Mouse (Mus musculus) hematopoietic stem cell, adult 5-6 weeks (primary cell): ENCODE measurements around the gene C130032M10Rik. TPM values are rescaled to one million over a fixed set of nuclear protein-coding genes. Genes with fewer than 3 reads are reported as not detected.

Experiments
- ATAC-seq, 2 experiments: fragments of 125-278 bp in 1 of 2; replicated peaks in 1 of 2; 2 replicates each; pipeline ENCODE4 v1.8.0; 2016 to 2017; ENCODE audit warnings: inconsistent platforms in 2 of 2, mild to moderate bottlenecking in 2 of 2, moderate number of reproducible peaks in 2 of 2, low read depth in 1 of 2, moderate TSS enrichment in 1 of 2; ENCODE audit not compliant: low FRiP score in 2 of 2, poor library complexity in 2 of 2, severe bottlenecking in 2 of 2, insufficient read depth in 1 of 2, low TSS enrichment in 1 of 2
- total RNA-seq: library from RNA; stranded (forward); fragments of 172-1452, 232-1000 nt; gene quantifications from 2 replicates; pipeline ENCODE4 v1.2.3, GENCODE M21; 2017

Gene C130032M10Rik
- total RNA-seq, 1 experiment from 2014 or later: not detected

DNA sequence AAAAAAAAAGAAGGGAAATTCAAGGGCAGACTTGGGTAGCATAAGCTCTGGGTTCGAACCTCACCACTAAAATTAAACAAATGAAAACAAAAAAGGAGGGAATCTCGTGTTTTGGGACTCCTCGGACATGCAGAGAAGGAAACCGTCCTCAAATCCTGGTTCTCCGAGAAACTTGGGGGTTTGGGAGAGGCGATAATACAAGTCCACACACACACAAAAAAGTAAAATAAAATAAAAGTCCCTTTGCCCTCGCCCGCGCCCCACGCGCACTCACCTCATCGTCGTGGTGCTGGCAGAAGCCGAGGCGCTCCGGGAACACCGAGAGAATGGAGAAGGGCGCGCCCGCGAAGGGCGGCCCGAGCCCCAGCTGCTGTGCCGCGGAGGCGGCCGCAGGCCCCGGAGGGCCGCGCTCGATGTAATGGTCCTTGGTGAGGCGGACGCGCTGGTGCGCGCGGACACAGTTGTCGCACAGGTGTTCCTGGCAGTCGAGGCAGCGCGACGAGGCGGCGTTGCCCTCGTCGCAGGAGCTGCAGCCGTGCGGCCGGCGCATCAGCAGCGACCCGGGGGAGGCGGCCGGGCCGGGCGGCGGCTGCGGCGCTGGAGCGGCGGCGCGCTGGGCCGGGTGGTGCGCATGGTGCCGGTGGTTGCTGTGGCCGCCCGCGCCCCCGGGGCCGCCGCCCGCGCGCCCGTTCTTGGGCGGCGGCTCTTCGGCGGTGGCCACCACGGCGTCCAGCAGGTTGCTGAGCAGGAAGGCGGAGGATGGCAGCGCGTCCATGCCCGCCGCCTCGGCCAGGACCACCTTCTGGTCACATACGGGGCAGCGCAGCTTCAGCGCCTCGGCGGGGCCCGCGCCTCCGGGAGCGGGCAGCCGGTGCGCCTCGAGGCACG lies 46.8 kb downstream of the C130032M10Rik start:
- no peak for ATAC-seq

DNA sequence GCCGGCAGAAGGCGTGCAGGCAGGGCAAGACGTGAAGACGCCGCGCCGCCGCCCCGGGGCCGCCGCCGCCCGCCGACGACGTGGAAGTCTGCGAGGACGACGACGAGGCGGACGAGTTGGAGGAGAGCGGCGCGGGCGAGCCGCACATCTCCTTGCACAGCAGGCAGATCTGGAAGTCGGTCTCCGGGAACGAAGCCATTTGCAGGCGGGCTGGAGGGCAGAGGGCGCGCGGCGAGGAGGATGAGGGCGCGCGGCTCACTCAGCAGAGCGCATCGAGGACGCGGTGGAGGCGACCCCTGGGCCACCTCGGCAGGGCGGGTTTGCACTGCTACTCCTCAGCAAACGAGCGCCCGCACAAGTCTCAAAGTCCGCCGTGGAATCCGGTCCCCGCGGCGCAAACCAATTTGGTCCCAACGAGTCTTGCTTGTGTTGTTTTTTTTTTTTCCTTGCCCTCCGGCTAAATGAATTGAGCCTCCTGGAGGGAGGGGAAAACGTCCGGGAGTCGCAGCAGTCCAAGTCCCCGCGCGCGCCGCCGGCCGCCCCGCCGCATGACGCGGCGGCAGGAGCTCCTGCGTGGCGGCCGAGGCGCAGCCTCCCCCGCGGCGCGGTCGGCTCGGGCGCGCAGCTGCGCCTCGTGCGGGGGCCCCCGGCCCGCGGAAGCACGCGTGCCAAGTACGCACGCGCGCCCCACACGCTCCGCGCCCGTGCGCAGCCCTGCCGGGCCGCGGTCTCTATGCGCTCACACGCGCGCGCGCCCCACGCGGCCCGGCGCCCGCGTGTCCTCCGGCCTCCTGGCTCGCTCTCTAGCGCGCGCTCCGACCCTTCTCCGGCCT lies 47.6 kb downstream of the C130032M10Rik start:
- no peak for ATAC-seq

DNA sequence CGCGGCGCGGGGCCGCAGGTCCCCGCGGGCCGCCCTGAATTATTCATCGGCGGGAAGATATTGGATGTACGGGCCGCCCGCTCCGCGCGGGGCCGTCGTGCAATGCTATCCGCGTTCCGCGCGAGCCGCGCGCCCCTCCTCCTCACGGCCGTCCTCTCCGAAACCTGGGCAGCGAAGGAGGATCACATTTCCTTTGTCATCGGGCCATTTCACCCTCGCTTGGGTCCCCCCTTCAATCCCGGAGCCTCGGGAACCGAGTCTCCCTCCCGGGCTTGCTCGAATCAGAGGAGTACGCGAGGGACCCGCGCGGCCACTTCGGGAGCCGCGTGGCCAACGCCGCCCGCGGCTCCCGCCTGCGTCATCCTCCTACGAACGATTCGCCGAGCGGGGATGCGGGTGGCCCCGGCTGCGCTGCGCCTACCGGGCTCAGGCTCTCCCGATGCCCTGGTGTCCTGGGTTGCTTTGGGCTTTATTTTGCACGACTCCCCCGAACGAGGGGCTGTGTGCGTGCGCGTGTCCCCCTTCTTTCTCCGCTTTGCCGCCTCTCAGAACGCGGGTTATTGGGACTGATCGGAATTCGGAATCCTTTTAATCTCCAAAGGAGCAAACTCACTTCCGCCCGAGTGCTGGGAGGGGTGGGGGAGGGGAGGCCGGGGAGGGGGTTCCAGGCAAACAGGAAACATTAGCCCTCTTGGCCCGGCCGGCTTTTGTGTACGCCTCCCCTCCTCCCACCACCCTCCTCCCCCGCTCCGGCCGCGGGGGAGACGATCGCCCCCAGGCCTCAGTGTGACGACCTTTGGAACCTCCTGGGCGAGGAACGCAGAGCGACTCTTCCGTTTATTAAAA lies 48.5 kb downstream of the C130032M10Rik start, which contains the start of gene Trim71:
Gene Trim71 (minus strand): TSS at position 609 of the 846 bp plus-strand sequence.
- ATAC-seq: no peak

DNA sequence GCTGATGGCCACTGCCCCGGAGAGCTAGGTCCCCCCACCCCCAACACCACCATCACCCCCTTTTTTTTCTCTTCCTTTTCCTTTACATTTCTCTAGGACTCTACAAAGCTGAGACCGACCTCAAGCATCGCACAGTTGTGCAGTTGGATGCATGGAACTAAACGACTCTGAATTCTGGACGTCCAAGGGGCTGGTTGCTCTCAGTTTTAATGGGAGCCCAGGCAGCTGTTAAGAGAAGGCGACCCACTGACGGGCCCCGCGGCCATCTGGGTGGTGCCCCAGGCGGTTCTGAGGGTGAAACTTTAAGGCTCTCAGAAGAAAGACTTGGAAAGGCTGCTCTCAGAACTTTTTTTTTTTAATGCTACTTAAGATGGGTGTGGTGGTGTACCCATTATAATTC lies 49.2 kb downstream of the C130032M10Rik start:
- no peak for ATAC-seq

Other genes starting within 250 kb of the C130032M10Rik start
- not detected in 2 replicates for gene Bcl2a1c, start 185.6 kb upstream of the C130032M10Rik start, total RNA-seq
- 21.4 and 36.7 TPM in 2 replicates for gene Crtap, start 125.0 kb upstream of the C130032M10Rik start, total RNA-seq
- gene Glb1, start 114.6 kb upstream of the C130032M10Rik start, total RNA-seq: 32.0 and 37.4 TPM in 2 replicates
- gene Tmppe, start 114.6 kb upstream of the C130032M10Rik start, total RNA-seq: 6.9 and 8.0 TPM in 2 replicates
- gene Ccr4, start 10.8 kb upstream of the C130032M10Rik start, total RNA-seq: not detected in 2 replicates
- gene Trim71, start 48.7 kb downstream of the C130032M10Rik start, total RNA-seq: not detected in 2 replicates
- 45.1 and 51.3 TPM in 2 replicates for gene Cnot10, start 124.5 kb downstream of the C130032M10Rik start, total RNA-seq
- 48.2 and 62.9 TPM in 2 replicates for gene Dync1li1, start 173.1 kb downstream of the C130032M10Rik start, total RNA-seq
- gene Cmtm6, start 215.4 kb downstream of the C130032M10Rik start, total RNA-seq: 66.4 and 85.0 TPM in 2 replicates